In the genomic region with DNA sequence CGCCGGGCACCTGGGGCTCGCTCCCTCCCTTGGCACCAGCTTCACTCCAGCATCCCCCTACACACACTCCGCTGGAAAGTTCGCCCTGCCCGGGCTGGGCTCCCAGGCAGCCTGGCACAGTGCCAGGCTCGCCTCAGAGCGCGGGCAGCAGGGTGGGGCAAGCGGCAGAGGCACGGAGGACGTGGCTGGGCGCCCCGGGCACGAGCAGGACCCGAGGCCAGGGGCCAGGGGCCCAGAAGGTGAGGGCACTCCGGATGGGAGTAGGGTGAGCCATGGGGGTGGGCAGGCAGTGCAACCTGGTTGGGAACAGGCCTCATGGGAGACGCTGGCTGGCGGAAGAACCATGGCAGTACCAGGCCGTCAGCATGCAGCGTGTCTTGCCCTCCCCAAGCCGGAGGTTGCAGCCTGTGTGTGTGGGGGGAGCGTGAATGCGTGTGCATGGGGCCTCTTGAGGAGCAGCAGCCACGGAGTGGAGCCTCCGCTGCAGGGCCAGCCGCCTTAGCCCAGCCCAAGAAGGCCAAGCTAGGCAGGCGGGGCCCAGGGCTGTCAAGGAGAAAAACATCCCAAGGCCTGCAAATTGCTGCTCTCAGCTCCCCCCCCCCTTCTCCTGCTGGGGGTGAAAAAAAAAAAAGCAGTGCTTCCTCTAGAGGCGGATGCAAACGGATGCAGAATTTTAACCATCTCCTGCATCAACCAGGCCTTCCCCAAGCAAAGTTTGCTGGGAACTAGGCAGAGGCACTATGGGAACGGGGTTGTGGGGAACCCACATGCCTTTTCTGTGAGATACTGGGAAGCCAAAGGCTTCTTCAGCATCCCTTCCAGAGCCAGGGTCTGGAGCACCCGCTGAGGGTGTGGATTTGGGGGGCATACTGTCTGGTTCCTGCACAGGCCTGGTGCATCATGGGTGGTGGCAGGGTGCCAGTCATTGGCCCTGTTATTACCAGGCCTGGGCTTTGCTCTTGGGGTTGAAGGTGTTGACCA, we compare ENCODE assay signal across 8 mouse cellular contexts.
A peak's percentile ranks its signal among the peaks of the same experiment; 100 is the strongest.
DNase-seq lines count a peak whose midpoint lies in the region; ATAC-seq lines count a peak whose summit lies in the region.

No protein-coding gene starts in this region.

- H3K27me3 ChIP-seq in embryonic facial prominence, embryonic 15.5 days = no peaks in the 10 kb centered on the region
- H3K27me3 ChIP-seq in heart, embryonic 10.5 days (ENCODE audit: insufficient read depth, poor library complexity, severe bottlenecking) = peaks cover 100% of the 10 kb centered on the region
- H3K27me3 ChIP-seq in kidney, embryonic 16.5 days (ENCODE audit: insufficient read depth, low read length) = no peaks in the 10 kb centered on the region; the same call in 1 of the 2 replicates
- peaks cover 61% of the 10 kb centered on the region for H3K27me3 ChIP-seq in liver, embryonic 13.5 days
- H3K27me3 ChIP-seq in neural tube, embryonic 14.5 days (ENCODE audit: control insufficient read depth, insufficient read depth, low read length) = no peaks in the 10 kb centered on the region

- H3K9me3 ChIP-seq in embryonic facial prominence, embryonic 15.5 days (replicated peaks) = no peaks in the 10 kb centered on the region
- H3K9me3 ChIP-seq in heart, embryonic 10.5 days = no peaks in the 10 kb centered on the region
- no peaks in the 10 kb centered on the region for H3K9me3 ChIP-seq in kidney, embryonic 16.5 days (ENCODE audit: low read length)
- H3K9me3 ChIP-seq in liver, embryonic 13.5 days (replicated peaks) = no peaks in the 10 kb centered on the region
- H3K9me3 ChIP-seq in neural tube, embryonic 14.5 days (ENCODE audit: control insufficient read depth, low read length) = no peaks in the 10 kb centered on the region

- H3K4me3 ChIP-seq in embryonic facial prominence, embryonic 15.5 days (replicated peaks) = peak overlapping the region; percentile 49
- H3K4me3 ChIP-seq in heart, embryonic 10.5 days = peak overlapping the region; percentile 10; the same call in 1 of the 2 replicates
- peak overlapping the region; percentile 52 for H3K4me3 ChIP-seq in kidney, embryonic 16.5 days (ENCODE audit: low read length)
- no peak overlapping the region; the same call in 1 of the 2 replicates for H3K4me3 ChIP-seq in liver, embryonic 13.5 days (replicated peaks)
- peak overlapping the region; percentile 30 for H3K4me3 ChIP-seq in neural tube, embryonic 14.5 days (ENCODE audit: low read depth, low read length)

- 6% methylated on average over 30 of the region's 32 CpGs for WGBS in embryonic facial prominence, embryonic 15.5 days
- WGBS in heart, embryonic 10.5 days = 53% methylated on average over 32 of the region's 32 CpGs
- WGBS in kidney, embryonic 16.5 days = 6% methylated on average over 32 of the region's 32 CpGs
- WGBS in liver, embryonic 13.5 days (ENCODE audit: insufficient replicate concordance) = 55% methylated on average over 32 of the region's 32 CpGs
- 7% methylated on average over 32 of the region's 32 CpGs for WGBS in neural tube, embryonic 14.5 days

- DNase-seq in A20 (ENCODE audit: low read depth, low spot score) = peak; percentile 50
- DNase-seq in adrenal gland, adult 2 months = peak; percentile 93
- no peak for DNase-seq in heart, embryonic 10.5 days (ENCODE audit: low spot score)
- DNase-seq in liver, embryonic 13.5 days = no peak
- DNase-seq in thymus, postnatal 14 days = peak; percentile 73

- peak overlapping the region; percentile 99 for H3K27ac ChIP-seq in embryonic facial prominence, embryonic 15.5 days (replicated peaks)
- H3K27ac ChIP-seq in heart, embryonic 10.5 days = peak overlapping the region; percentile 68
- peak overlapping the region; percentile 99 for H3K27ac ChIP-seq in kidney, embryonic 16.5 days (ENCODE audit: low read length)
- H3K27ac ChIP-seq in liver, embryonic 13.5 days = peak overlapping the region; percentile 63
- peak overlapping the region; percentile 99 for H3K27ac ChIP-seq in neural tube, embryonic 14.5 days (ENCODE audit: low read depth, low read length)

- peak overlapping the region; percentile 69 for H3K9ac ChIP-seq in embryonic facial prominence, embryonic 15.5 days
- peak overlapping the region; percentile 86 for H3K9ac ChIP-seq in kidney, embryonic 16.5 days (replicated peaks; ENCODE audit: low read length)
- peak overlapping the region; percentile 45; the same call in 1 of the 2 replicates for H3K9ac ChIP-seq in liver, embryonic 13.5 days
- peak overlapping the region; percentile 72 for H3K9ac ChIP-seq in neural tube, embryonic 14.5 days (replicated peaks; ENCODE audit: low read depth, low read length)

- H3K36me3 ChIP-seq in embryonic facial prominence, embryonic 15.5 days = 0 out of 2 replicates have a peak, but pooled peaks cover 5% of the 10 kb centered on the region
- no peaks in the 10 kb centered on the region for H3K36me3 ChIP-seq in heart, embryonic 10.5 days
- H3K36me3 ChIP-seq in kidney, embryonic 16.5 days (ENCODE audit: insufficient read depth, low read length) = no peaks in the 10 kb centered on the region
- H3K36me3 ChIP-seq in liver, embryonic 13.5 days = no peaks in the 10 kb centered on the region
- no peaks in the 10 kb centered on the region for H3K36me3 ChIP-seq in neural tube, embryonic 14.5 days (ENCODE audit: control insufficient read depth, insufficient read depth, low read length)

- ATAC-seq in embryonic facial prominence, embryonic 15.5 days (ENCODE audit: insufficient number of reproducible peaks, low FRiP score, low TSS enrichment, low read depth) = peak; percentile 88
- peak; percentile 95 for ATAC-seq in kidney, embryonic 16.5 days (ENCODE audit: low FRiP score, low TSS enrichment)
- peak; percentile 53 for ATAC-seq in liver, embryonic 13.5 days (ENCODE audit: low read depth)
- peak; percentile 81 for ATAC-seq in neural tube, embryonic 14.5 days (ENCODE audit: low read depth)

- peak overlapping the region; percentile 86 for H3K4me2 ChIP-seq in embryonic facial prominence, embryonic 15.5 days (replicated peaks)
- peak overlapping the region; percentile 88 for H3K4me2 ChIP-seq in kidney, embryonic 16.5 days (replicated peaks; ENCODE audit: low read depth, low read length)
- H3K4me2 ChIP-seq in liver, embryonic 13.5 days = peak overlapping the region; percentile 34
- peak overlapping the region; percentile 48 for H3K4me2 ChIP-seq in neural tube, embryonic 14.5 days (ENCODE audit: low read depth, low read length)

- peaks cover 64% of the 10 kb centered on the region for H3K4me1 ChIP-seq in embryonic facial prominence, embryonic 15.5 days
- peaks cover 13% of the 10 kb centered on the region for H3K4me1 ChIP-seq in heart, embryonic 10.5 days
- peaks cover 43% of the 10 kb centered on the region for H3K4me1 ChIP-seq in kidney, embryonic 16.5 days (ENCODE audit: insufficient read depth, low read length)
- no peaks in the 10 kb centered on the region for H3K4me1 ChIP-seq in liver, embryonic 13.5 days (replicated peaks)
- H3K4me1 ChIP-seq in neural tube, embryonic 14.5 days (ENCODE audit: control insufficient read depth, insufficient read depth, low read length) = peaks cover 37% of the 10 kb centered on the region

Comparison
In these comparisons a context has a peak if more than half of its experiments do, and no peak if none do; other contexts are left out.
1. DNase-seq: peak in A20 (single experiment), adrenal gland, adult 2 months (single experiment) and thymus, postnatal 14 days (single experiment); none in heart, embryonic 10.5 days (single experiment) and liver, embryonic 13.5 days (single experiment).
2. H3K4me2 ChIP-seq: peak in every context shown above with its lines; median percentile 88 in kidney, embryonic 16.5 days; 86 in embryonic facial prominence, embryonic 15.5 days; 48 in neural tube, embryonic 14.5 days; 34 in liver, embryonic 13.5 days.
3. Peak in every context shown above with its lines, with median percentiles within 50 percentile points of each other: ATAC-seq, H3K27ac ChIP-seq and H3K9ac ChIP-seq.